Mouse (Mus musculus): Measurements from ENCODE around the gene Olfr804.

Gene Olfr804

GRCm38 (mm10) chr10:129702910-129703309 is at the start of gene Olfr804:
Olfr804 (plus strand) TSS chr10:129703210.
- no peak for DNase-seq

DNA sequence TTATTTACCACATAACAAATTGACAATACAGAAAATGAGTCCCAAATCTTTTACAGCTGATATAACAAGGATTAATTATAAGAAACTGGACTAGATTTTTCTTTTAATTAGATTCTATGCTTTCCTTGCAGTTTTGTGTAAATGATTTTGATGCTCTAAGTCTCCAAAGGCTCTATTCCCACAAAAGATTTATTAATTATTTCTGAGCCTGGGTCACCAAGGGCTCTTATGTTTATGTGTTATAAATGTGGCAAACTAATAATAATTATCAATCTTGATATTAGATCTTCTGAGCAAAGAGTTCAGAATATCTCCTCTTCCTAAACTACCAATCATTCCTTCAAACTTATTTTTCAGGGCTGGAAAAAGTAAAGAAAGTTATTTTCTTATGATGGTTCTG is 45.6 kb upstream of the Olfr804 start, which contains the start of gene Olfr800:
Gene Olfr800 (plus strand): TSS at position 301 of the 400 bp plus-strand sequence.
- no peak for DNase-seq

GRCm38 (mm10) chr10:129673765-129674164 is 29.2 kb upstream of the Olfr804 start, which contains the start of gene Olfr801:
Olfr801 (minus strand) TSS chr10:129673865.
- no peak for DNase-seq

- no peak for DNase-seq
These were observed 14.9 kb upstream of the Olfr804 start, which contains the start of gene Olfr802 for GRCm38 (mm10) chr10:129688069-129688468. Olfr802 (minus strand) TSS chr10:129688169.

- DNase-seq, result no peak
These were observed 8.8 kb upstream of the Olfr804 start, which contains the start of gene Olfr803 for GRCm38 (mm10) chr10:129694186-129694585. Olfr803 (minus strand) TSS chr10:129694286.

GRCm38 (mm10) chr10:129729275-129729674 is 26.3 kb downstream of the Olfr804 start, which contains the start of gene Olfr805:
Olfr805 (minus strand) TSS chr10:129729375.
- no peak for DNase-seq

- no peak for DNase-seq
These were observed 38.8 kb downstream of the Olfr804 start, which contains the start of gene Olfr806 for GRCm38 (mm10) chr10:129741821-129742220. Olfr806 (minus strand) TSS chr10:129741921.

- no peak for DNase-seq
These were observed 54.7 kb downstream of the Olfr804 start, which contains the start of gene Olfr807 for GRCm38 (mm10) chr10:129757693-129758092. Olfr807 (minus strand) TSS chr10:129757793.

Measured in kidney, postnatal 36 days (tissue).